Mouse (Mus musculus) E14TG2a.4 (cell line): Measurements from ENCODE around the gene Crkl.
A peak's percentile ranks its signal among the peaks of the same experiment; 100 is the strongest.
"Not testable (repeated sequence)": the region's sequence is repeated elsewhere in the genome, so short reads cannot be mapped to it uniquely, and the experiment has no call there.

Source experiments
- H3K27me3 ChIP-seq: 2 replicates; pipeline ENCODE4 v1.6.1; 2014; ENCODE audit warnings: low read length, control low read depth; ENCODE audit not compliant: insufficient read depth
- H3K36me3 ChIP-seq: 2 replicates; pipeline ENCODE4 v1.6.1; 2014; ENCODE audit warnings: low read length, control low read depth; ENCODE audit not compliant: insufficient read depth
- H3K4me1 ChIP-seq: replicated peaks from 2 replicates; pipeline ENCODE4 v1.6.1; 2014; ENCODE audit warnings: low read depth, low read length, control low read depth
- H3K4me3 ChIP-seq: replicated peaks from 2 replicates; pipeline ENCODE4 v1.5.1; 2014; ENCODE audit warnings: mild to moderate bottlenecking, low read length
- H3K9me3 ChIP-seq: 2 replicates; pipeline ENCODE4 v1.6.1; 2014; ENCODE audit warnings: low read length, control low read depth
- CTCF ChIP-seq: conservative IDR thresholded peaks from 2 replicates; pipeline ENCODE4 v1.5.1; 2014; ENCODE audit warnings: low read length
- NANOG ChIP-seq: IDR thresholded peaks from 2 replicates; pipeline ENCODE4 v1.6.1; 2014; ENCODE audit warnings: borderline replicate concordance, low read length, mixed read lengths
- POU5F1 ChIP-seq: IDR thresholded peaks from 2 replicates; pipeline ENCODE4 v1.6.1; 2014; ENCODE audit warnings: low read length, borderline replicate concordance

Crkl gene

DNA sequence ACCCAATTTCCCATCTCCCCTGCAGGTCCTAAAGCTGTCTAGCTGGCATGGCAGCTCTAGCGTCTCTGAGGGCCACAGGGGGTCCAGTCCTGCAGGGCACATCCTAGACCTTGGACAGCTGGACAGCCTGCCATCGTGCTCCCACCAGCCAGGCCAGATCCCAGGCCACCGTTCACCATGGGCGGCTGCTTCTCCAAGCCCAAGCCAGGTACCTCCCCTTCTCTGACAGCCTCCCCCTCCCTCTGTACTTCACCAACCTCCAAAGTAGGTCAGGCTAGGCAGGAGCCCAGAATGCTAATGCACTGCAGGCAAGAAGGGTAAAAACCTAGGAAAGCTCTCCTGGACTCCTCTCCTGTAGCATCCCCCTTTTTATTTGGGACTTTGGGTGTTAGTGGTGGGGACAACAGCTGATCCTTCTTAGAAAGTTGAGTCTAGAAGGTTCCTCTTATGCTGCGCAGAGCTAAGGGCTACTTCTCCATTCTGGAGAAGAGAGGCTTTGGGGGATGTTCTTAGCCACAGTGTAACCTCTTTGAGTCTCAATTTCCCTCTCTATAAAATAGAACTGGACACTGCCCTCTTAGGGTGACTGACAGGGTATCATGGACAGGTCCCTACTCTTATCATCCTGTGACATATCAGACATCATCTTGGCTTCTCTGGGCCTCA, 40.2 kb downstream of the Crkl start:
- no peak for TF ChIP-seq NANOG
- TF ChIP-seq CTCF: no peak
- no peak for TF ChIP-seq POU5F1
- peaks cover 10% of the 10 kb centered on the region for H3K36me3 ChIP-seq
- no peaks in the 10 kb centered on the region for H3K9me3 ChIP-seq
- H3K4me3 ChIP-seq: no peak overlapping the region
- H3K4me1 ChIP-seq: peaks cover 28% of the 10 kb centered on the region
- peaks cover 39% of the 10 kb centered on the region for H3K27me3 ChIP-seq

- TF ChIP-seq POU5F1: no peak
- no peak for TF ChIP-seq NANOG
- no peak for TF ChIP-seq CTCF
- Histone ChIP-seq H3K9me3 (no peaks in the 10 kb centered on the region), H3K4me3 (no peak overlapping the region), H3K36me3 (no peaks in the 10 kb centered on the region), H3K4me1 (no peaks in the 10 kb centered on the region; the same call in 1 of the 2 replicates), H3K27me3 (peaks cover 24% of the 10 kb centered on the region)
These were observed 44.9 kb downstream of the Crkl start for GRCm38 (mm10) chr16:17496499-17497305.

GRCm38 (mm10) chr16:17499249-17499883, 47.6 kb downstream of the Crkl start:
- H3K27me3 ChIP-seq: peaks cover 20% of the 10 kb centered on the region; the same call in 1 of the 2 replicates
- H3K9me3 ChIP-seq: no peaks in the 10 kb centered on the region
- H3K4me3 ChIP-seq: no peak overlapping the region
- no peak for TF ChIP-seq POU5F1
- no peak for TF ChIP-seq NANOG
- no peak for TF ChIP-seq CTCF
- no peaks in the 10 kb centered on the region for H3K36me3 ChIP-seq
- H3K4me1 ChIP-seq: peaks cover 17% of the 10 kb centered on the region

- H3K36me3 ChIP-seq: no peaks in the 10 kb centered on the region
- H3K9me3 ChIP-seq: no peaks in the 10 kb centered on the region
- H3K4me1 ChIP-seq: peaks cover 38% of the 10 kb centered on the region
- no peak overlapping the region for H3K4me3 ChIP-seq
- H3K27me3 ChIP-seq: peaks cover 19% of the 10 kb centered on the region
- TF ChIP-seq NANOG: no peak
- TF ChIP-seq CTCF: no peak
- TF ChIP-seq POU5F1: no peak
These were observed 50.9 kb downstream of the Crkl start for GRCm38 (mm10) chr16:17502681-17503080.

DNA sequence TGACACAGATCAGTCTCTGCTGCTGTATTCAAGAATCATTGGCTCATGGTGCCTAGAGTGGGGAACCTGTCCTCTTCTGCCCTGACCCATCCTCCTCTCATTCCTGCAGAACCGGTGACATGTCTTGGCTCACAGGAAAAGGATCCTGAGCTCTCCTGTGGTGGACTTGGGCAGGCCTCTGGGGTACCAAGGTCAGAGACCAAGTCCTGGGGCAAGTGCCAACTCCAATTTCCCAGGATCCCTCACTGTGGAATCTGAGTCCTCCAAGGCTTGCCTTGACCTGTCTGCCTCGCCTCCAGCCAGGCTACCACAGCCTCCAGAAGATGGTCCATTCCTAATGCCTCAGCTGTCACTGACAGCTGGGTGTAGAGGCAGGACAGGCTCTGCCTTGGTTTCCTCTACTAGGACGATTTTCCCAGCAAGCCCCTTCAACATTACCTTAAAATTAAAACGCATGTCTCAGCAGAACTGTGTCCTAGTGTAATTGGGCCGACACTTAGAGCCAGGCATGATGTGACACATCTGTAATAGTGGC, 55.3 kb downstream of the Crkl start:
- Histone ChIP-seq H3K36me3 (peaks cover 16% of the 10 kb centered on the region), H3K27me3 (peaks cover 14% of the 10 kb centered on the region; the same call in 1 of the 2 replicates), H3K9me3 (no peaks in the 10 kb centered on the region), H3K4me3 (0 out of 2 replicates have a peak overlapping the region, but pooled peaks have one; percentile 7), H3K4me1 (peaks cover 50% of the 10 kb centered on the region)
- TF ChIP-seq NANOG (no peak), CTCF (no peak), POU5F1 (no peak)

- 0 out of 2 replicates have a peak, but pooled peaks have one; percentile 14 for TF ChIP-seq CTCF
- peaks cover 25% of the 10 kb centered on the region for H3K36me3 ChIP-seq
- peak overlapping the region; percentile 90 for H3K4me3 ChIP-seq
- H3K9me3 ChIP-seq, H3K27me3 ChIP-seq: not testable (repeated sequence)
- H3K4me1 ChIP-seq: peaks cover 41% of the 10 kb centered on the region
These were observed 56.2 kb downstream of the Crkl start for GRCm38 (mm10) chr16:17508031-17508430.

GRCm38 (mm10) chr16:17508546-17509239, 56.9 kb downstream of the Crkl start, which contains the start of gene Lztr1:
Gene Lztr1, plus strand, starts transcription at chr16:17508688.
- no peak for TF ChIP-seq POU5F1
- TF ChIP-seq CTCF: no peak
- no peak for TF ChIP-seq NANOG
- peaks cover 7% of the 10 kb centered on the region; the same call in 1 of the 2 replicates for H3K27me3 ChIP-seq
- peaks cover 32% of the 10 kb centered on the region for H3K36me3 ChIP-seq
- H3K4me1 ChIP-seq: peaks cover 36% of the 10 kb centered on the region
- no peaks in the 10 kb centered on the region for H3K9me3 ChIP-seq
- H3K4me3 ChIP-seq: peak within 1 kb of the TSS; percentile 90

- Histone ChIP-seq H3K4me1 (peaks cover 36% of the 10 kb centered on the region), H3K4me3 (peak overlapping the region; percentile 90), H3K36me3 (peaks cover 37% of the 10 kb centered on the region), H3K9me3 (no peaks in the 10 kb centered on the region), H3K27me3 (peaks cover 5% of the 10 kb centered on the region; the same call in 1 of the 2 replicates)
- TF ChIP-seq CTCF (no peak), POU5F1 (no peak), NANOG (no peak)
These were observed 57.4 kb downstream of the Crkl start for GRCm38 (mm10) chr16:17509240-17509597.

- no peak for TF ChIP-seq NANOG
- no peak for TF ChIP-seq POU5F1
- no peaks in the 10 kb centered on the region for H3K9me3 ChIP-seq
- H3K27me3 ChIP-seq: no peaks in the 10 kb centered on the region
- H3K4me1 ChIP-seq: peaks cover 36% of the 10 kb centered on the region
- peak overlapping the region; percentile 90; the same call in 1 of the 2 replicates for H3K4me3 ChIP-seq
- peaks cover 46% of the 10 kb centered on the region for H3K36me3 ChIP-seq
These were observed 58.4 kb downstream of the Crkl start for GRCm38 (mm10) chr16:17510143-17510542.
